Mouse (Mus musculus): ENCODE data around the gene Rapgef1. TPM values are rescaled to one million over a fixed set of nuclear protein-coding genes. Genes with fewer than 3 reads are reported as not detected.

Gene Rapgef1
- total and polyA plus RNA-seq, 3 experiments = 24.3 to 43.3 (median 42.0) TPM

GRCm38 (mm10) chr2:29621636-29622035 is 2.1 kb downstream of the Rapgef1 start:
- DNase-seq (ENCODE audit: low spot score) (no peak), ATAC-seq (ENCODE audit: extremely low read depth, insufficient number of reproducible peaks, low FRiP score, poor library complexity, severe bottlenecking) (no peak)
- Histone ChIP-seq H3K27me3 (ENCODE audit: insufficient read depth, low read length) (peaks cover 8% of the 10 kb centered on the region), H3K9me3 (replicated peaks) (no peaks in the 10 kb centered on the region), H3K4me1 (ENCODE audit: insufficient read depth, low read depth, low read length) (peaks cover 65% of the 10 kb centered on the region), H3K4me3 (ENCODE audit: low read depth, low read length) (no peak overlapping the region), H3K36me3 (replicated peaks) (peaks cover 48% of the 10 kb centered on the region)
- TF ChIP-seq GATA1 (IDR thresholded peaks at IDR 0.05; ENCODE audit: borderline replicate concordance, low read length) = no peak

GRCm38 (mm10) chr2:29622126-29623005 is 2.8 kb downstream of the Rapgef1 start:
- Histone ChIP-seq H3K36me3 (replicated peaks) (peaks cover 55% of the 10 kb centered on the region), H3K27me3 (ENCODE audit: insufficient read depth, low read length) (peaks cover 8% of the 10 kb centered on the region), H3K4me1 (ENCODE audit: insufficient read depth, low read depth, low read length) (peaks cover 72% of the 10 kb centered on the region), H3K4me3 (ENCODE audit: low read depth, low read length) (no peak overlapping the region), H3K9me3 (replicated peaks) (no peaks in the 10 kb centered on the region)
- no peak for TF ChIP-seq GATA2 (IDR thresholded peaks at IDR 0.05; ENCODE audit: borderline replicate concordance, low read depth, low read length)
- no peak for TF ChIP-seq CTCF (IDR thresholded peaks at IDR 0.05; ENCODE audit: low read depth, low read length)
- ATAC-seq (ENCODE audit: extremely low read depth, insufficient number of reproducible peaks, low FRiP score, poor library complexity, severe bottlenecking) (no peak), DNase-seq (ENCODE audit: low spot score) (no peak)

- Histone ChIP-seq H3K36me3 (replicated peaks) (peaks cover 66% of the 10 kb centered on the region), H3K27me3 (ENCODE audit: insufficient read depth, low read length) (no peaks in the 10 kb centered on the region), H3K4me3 (ENCODE audit: low read depth, low read length) (peak overlapping the region; percentile 39; the same call in 1 of the 2 replicates), H3K9me3 (replicated peaks) (no peaks in the 10 kb centered on the region), H3K4me1 (ENCODE audit: insufficient read depth, low read depth, low read length) (peaks cover 83% of the 10 kb centered on the region)
- ATAC-seq (ENCODE audit: extremely low read depth, insufficient number of reproducible peaks, low FRiP score, poor library complexity, severe bottlenecking) = no peak
- DNase-seq (ENCODE audit: low spot score) = no peak
- no peak for TF ChIP-seq CTCF (IDR thresholded peaks at IDR 0.05; ENCODE audit: low read depth, low read length)
- no peak for TF ChIP-seq POLR2AphosphoS5 (IDR thresholded peaks at IDR 0.05; ENCODE audit: insufficient replicate concordance, low read depth, low read length)
- no peak for TF ChIP-seq TAL1 (conservative IDR thresholded peaks at IDR 0.05; ENCODE audit: low read depth, low read length)
- TF ChIP-seq GATA2 (IDR thresholded peaks at IDR 0.05; ENCODE audit: borderline replicate concordance, low read depth, low read length) = no peak
Measured at GRCm38 (mm10) chr2:29623247-29624090, 3.9 kb downstream of the Rapgef1 start.

- Histone ChIP-seq H3K4me3 (ENCODE audit: low read depth, low read length) (no peak overlapping the region; the same call in 1 of the 2 replicates), H3K27me3 (ENCODE audit: insufficient read depth, low read length) (no peaks in the 10 kb centered on the region), H3K4me1 (ENCODE audit: insufficient read depth, low read depth, low read length) (peaks cover 87% of the 10 kb centered on the region), H3K9me3 (replicated peaks) (no peaks in the 10 kb centered on the region), H3K36me3 (replicated peaks) (peaks cover 73% of the 10 kb centered on the region)
- peak; percentile 32 for DNase-seq (ENCODE audit: low spot score)
- peak; percentile 35; the same call in 1 of the 2 replicates for ATAC-seq (ENCODE audit: extremely low read depth, insufficient number of reproducible peaks, low FRiP score, poor library complexity, severe bottlenecking)
- TF ChIP-seq CTCF (IDR thresholded peaks at IDR 0.05; ENCODE audit: low read depth, low read length) (no peak), POLR2AphosphoS5 (IDR thresholded peaks at IDR 0.05; ENCODE audit: insufficient replicate concordance, low read depth, low read length) (no peak), GATA1 (IDR thresholded peaks at IDR 0.05; ENCODE audit: borderline replicate concordance, low read length) (no peak), TAL1 (conservative IDR thresholded peaks at IDR 0.05; ENCODE audit: low read depth, low read length) (no peak), GATA2 (IDR thresholded peaks at IDR 0.05; ENCODE audit: borderline replicate concordance, low read depth, low read length) (no peak)
Measured at GRCm38 (mm10) chr2:29624091-29624608, 4.6 kb downstream of the Rapgef1 start.

- no peaks in the 10 kb centered on the region for H3K27me3 ChIP-seq (ENCODE audit: insufficient read depth, low read length)
- H3K36me3 ChIP-seq (replicated peaks) = peaks cover 79% of the 10 kb centered on the region
- no peak; the same call in 1 of the 2 replicates for ATAC-seq (ENCODE audit: extremely low read depth, insufficient number of reproducible peaks, low FRiP score, poor library complexity, severe bottlenecking)
- H3K9me3 ChIP-seq (replicated peaks) = no peaks in the 10 kb centered on the region
- DNase-seq (ENCODE audit: low spot score) = no peak
- peaks cover 91% of the 10 kb centered on the region for H3K4me1 ChIP-seq (ENCODE audit: insufficient read depth, low read depth, low read length)
- no peak for TF ChIP-seq POLR2AphosphoS5 (IDR thresholded peaks at IDR 0.05; ENCODE audit: insufficient replicate concordance, low read depth, low read length)
- no peak for TF ChIP-seq GATA1 (IDR thresholded peaks at IDR 0.05; ENCODE audit: borderline replicate concordance, low read length)
- no peak for TF ChIP-seq GATA2 (IDR thresholded peaks at IDR 0.05; ENCODE audit: borderline replicate concordance, low read depth, low read length)
- TF ChIP-seq TAL1 (conservative IDR thresholded peaks at IDR 0.05; ENCODE audit: low read depth, low read length) = no peak
- TF ChIP-seq CTCF (IDR thresholded peaks at IDR 0.05; ENCODE audit: low read depth, low read length) = no peak
- H3K4me3 ChIP-seq (ENCODE audit: low read depth, low read length) = peak overlapping the region; percentile 30; the same call in 1 of the 2 replicates
Measured at GRCm38 (mm10) chr2:29624739-29625138, 5.2 kb downstream of the Rapgef1 start.

- Histone ChIP-seq H3K36me3 (replicated peaks) (peaks cover 87% of the 10 kb centered on the region), H3K4me1 (ENCODE audit: insufficient read depth, low read depth, low read length) (peaks cover 90% of the 10 kb centered on the region), H3K4me3 (ENCODE audit: low read depth, low read length) (no peak overlapping the region), H3K27me3 (ENCODE audit: insufficient read depth, low read length) (no peaks in the 10 kb centered on the region), H3K9me3 (replicated peaks) (no peaks in the 10 kb centered on the region)
- TF ChIP-seq GATA2 (IDR thresholded peaks at IDR 0.05; ENCODE audit: borderline replicate concordance, low read depth, low read length) = no peak
- no peak for TF ChIP-seq CTCF (IDR thresholded peaks at IDR 0.05; ENCODE audit: low read depth, low read length)
- TF ChIP-seq TAL1 (conservative IDR thresholded peaks at IDR 0.05; ENCODE audit: low read depth, low read length) = no peak
- TF ChIP-seq POLR2AphosphoS5 (IDR thresholded peaks at IDR 0.05; ENCODE audit: insufficient replicate concordance, low read depth, low read length) = no peak
- no peak for TF ChIP-seq GATA1 (IDR thresholded peaks at IDR 0.05; ENCODE audit: borderline replicate concordance, low read length)
- DNase-seq (ENCODE audit: low spot score) (no peak), ATAC-seq (ENCODE audit: extremely low read depth, insufficient number of reproducible peaks, low FRiP score, poor library complexity, severe bottlenecking) (no peak)
Measured at GRCm38 (mm10) chr2:29625573-29626200, 6.2 kb downstream of the Rapgef1 start.

All from G1E (cell line).